Mouse (Mus musculus): ENCODE data around the gene Slamf9.

GRCm38 (mm10) chr1:172487859-172488258, 12.7 kb downstream of the Slamf9 start:
- TF ChIP-seq RCOR1 (IDR thresholded peaks at IDR 0.05; ENCODE audit: low read depth, low read length) = no peak
- TF ChIP-seq CTCF (IDR thresholded peaks at IDR 0.05 in 2 of 3, conservative IDR thresholded peaks at IDR 0.05 in 1 of 3; ENCODE audit: control insufficient read depth in 1 of 3, insufficient read depth in 1 of 3, low read depth in 2 of 3, low read length in 3 of 3, poor library complexity in 1 of 3, severe bottlenecking in 1 of 3) = no peak
- TF ChIP-seq GATA1 (IDR thresholded peaks at IDR 0.05; ENCODE audit: low read depth, low read length) = no peak
- no peak for TF ChIP-seq TBP (IDR thresholded peaks at IDR 0.05; ENCODE audit: low read depth, low read length)
- no peak for TF ChIP-seq POLR2A (IDR thresholded peaks at IDR 0.05; ENCODE audit: control insufficient read depth in 1 of 2, insufficient read depth in 1 of 2, low read depth in 1 of 2, low read length in 2 of 2, poor library complexity in 1 of 2)
- TF ChIP-seq ETS1 (IDR thresholded peaks at IDR 0.05; ENCODE audit: low read depth, low read length) = no peak

Measured in MEL (cell line).